Mouse (Mus musculus): ENCODE measurements at regions not wholly inside any gene's neighbourhood (a gene's known extent, or its start where the extent isn't known, plus 50 kb on each side); places are given as distances from the start of the nearest gene placed in this dataset.
A peak's percentile ranks its signal among the peaks of the same experiment; 100 is the strongest.
"Not testable (repeated sequence)": the region's sequence is repeated elsewhere in the genome, so short reads cannot be mapped to it uniquely, and the experiment has no call there.

DNA sequence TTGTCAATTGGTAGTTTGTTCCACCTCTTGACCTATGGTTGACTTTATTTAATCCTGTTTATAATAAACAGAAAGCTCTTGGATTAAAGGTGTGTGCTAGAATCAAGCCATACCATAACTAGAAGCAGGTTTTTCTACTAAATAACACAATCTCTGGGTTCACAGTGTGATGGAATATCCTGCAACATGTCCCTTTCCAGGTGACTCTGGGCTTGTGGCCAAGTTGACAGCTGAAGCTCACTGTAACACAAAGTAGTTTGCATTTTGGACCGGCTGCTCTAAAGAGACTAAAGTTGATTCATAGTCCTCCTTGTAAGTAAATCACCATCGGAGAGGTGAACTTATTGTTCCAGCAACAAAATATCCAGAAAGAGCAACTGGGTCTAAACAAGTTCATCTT is 149.3 kb upstream of the Kctd3 start:
- no peak for DNase-seq (ENCODE audit: low spot score)

DNA sequence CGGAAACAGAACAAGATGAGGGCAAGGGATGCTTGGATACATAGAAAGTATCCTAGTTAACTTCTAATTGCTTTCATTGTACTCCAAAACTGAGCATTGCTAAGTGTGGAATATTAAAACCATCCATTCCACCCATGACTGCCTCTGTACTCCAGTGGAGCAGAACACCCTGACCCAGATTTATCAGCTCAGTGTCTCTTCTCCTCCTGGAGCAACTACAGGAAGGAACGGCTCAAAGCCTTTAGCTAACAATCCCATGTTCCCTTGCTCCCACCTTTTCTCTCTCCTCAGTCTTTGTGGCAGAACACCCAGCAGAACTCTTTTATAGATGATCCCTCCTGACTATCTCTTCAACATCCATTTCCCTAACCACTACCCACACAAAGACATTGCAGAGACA is 146.7 kb upstream of the Kctd3 start:
- no peak for DNase-seq (ENCODE audit: low spot score)

DNA sequence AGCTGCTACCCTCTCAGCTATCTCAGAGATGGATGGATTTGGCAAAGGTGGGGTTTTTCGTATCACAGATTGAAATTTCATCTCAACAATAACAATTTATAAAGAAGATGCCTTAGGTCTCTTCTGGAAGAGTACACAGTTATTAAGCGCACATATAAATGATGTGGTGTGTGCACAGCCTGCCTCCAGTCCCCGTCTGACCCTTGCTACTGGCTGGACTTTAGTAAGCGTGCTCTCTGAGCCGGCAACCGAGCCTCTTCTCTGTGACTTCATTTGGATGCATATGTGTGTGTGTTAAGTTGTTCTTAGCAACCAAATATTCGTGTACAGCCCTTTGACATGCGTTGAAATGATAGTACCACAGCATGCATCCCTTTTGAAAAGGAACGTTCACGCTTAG is 145.5 kb upstream of the Kctd3 start:
- no peak for DNase-seq (ENCODE audit: low spot score)

DNA sequence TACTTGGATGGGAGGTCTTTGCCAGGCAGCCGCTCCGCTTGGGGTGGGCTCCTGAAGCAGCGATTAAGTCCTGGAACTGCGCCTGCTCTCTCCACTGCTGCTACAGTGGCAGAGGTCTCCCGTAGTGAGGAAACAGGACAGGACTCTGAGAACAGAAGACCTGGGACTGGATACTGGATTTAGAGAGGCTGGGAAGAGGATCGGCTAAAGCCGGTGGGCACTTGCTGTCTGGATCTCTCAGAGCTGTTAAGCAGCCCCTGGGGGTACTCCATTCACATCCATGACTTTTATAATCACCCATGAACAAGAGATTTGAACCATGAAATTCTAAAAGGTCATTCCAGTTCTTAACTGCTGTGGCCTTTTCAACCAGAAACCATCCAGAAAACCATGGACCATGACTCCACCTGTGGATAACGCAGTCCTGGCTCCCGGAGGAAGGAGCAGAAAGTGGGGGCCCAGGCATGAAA is 135.4 kb upstream of the Kctd3 start:
- peak; percentile 52 for DNase-seq (ENCODE audit: low spot score)

DNA sequence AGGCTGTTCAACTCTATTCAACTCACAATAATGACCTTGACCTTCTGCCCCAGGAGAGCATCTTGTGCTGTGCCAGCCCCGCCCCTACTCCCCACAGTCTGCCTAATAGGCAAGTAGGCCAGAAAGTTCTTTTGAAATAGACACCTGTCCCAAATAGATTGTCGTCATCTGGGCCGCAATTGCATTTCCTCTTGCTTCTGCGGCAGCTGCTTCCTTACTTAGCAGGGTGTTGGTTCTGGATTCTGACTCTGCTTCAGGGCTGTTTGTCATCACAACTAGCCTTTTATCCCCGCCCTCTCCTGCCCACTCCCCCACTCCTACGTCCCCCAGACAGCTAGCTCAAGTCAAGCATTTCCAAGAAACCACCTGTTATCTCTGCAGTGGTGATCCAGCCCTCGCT is 134.9 kb upstream of the Kctd3 start:
- DNase-seq (ENCODE audit: low spot score): peak; percentile 14

DNA sequence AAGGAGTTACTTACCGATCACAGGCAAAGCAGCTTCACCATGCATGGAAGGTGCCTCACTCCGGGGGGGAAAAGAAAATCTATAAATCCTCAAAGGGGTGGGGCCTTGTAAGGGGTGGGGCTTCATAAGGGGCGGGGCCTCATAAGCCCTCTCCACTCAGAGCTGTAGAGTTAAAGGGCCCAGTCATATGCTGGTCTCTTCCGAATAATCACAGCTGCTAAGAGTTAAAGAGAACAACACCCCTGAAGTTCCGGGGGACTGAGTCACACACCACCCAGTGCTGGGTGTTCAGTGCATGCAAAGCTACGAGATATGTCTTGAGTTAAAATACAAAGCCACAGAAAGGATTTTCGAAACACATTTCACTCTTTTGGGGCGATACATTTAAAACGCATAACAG is 134.1 kb upstream of the Kctd3 start:
- DNase-seq (ENCODE audit: low spot score): no peak

DNA sequence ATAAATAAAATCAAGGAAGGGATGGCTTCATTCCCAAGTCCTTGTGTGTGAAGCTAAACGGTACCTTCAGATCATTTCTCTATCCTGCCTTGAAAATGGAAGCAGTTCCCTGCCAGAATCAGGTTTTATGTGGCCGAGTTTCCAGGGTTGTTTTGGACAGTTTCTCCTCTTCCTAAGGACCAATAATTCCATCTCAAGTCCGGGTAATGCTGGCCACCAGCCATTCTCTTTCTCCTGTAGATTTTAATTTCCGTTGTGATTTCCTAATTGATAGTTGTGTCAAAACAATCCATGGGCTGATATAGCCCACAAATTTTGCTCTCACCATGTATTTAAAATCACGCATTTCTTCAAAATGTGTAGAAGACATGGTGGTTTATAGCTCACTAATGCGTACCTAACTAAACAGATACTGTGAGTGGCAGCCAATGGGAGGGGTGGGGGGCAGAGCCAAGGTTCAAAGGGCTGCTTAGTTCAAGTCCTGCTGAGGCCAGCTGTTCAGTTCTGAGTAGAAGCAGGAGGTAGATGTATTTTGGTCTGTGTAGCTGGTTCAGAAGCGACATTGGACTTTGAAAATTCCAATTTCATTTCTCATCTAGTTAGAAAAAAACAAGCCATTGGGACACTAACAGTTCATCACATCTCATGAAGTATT is 129.2 kb upstream of the Kctd3 start:
- no peak for DNase-seq (ENCODE audit: low spot score)

DNA sequence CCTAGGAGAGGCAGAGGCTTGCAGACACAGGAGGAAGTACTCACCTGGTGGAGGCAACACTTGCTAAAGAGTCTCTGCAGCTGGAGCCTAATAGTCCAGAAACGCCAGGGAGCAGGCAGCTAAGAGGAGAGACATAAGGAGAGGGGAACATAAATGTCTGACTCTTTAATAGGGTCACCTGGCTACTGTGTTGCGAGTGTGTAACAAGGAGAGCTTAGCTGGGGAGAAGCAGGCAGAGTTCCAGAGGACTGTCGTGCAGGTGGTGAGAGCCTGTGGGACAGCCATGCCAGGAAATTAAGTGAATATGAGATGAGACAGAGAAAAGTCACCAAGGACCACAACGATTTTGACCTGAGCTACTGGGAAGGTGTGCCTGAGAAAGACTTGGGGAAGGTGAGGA is 128.2 kb upstream of the Kctd3 start:
- no peak for DNase-seq (ENCODE audit: low spot score)

DNA sequence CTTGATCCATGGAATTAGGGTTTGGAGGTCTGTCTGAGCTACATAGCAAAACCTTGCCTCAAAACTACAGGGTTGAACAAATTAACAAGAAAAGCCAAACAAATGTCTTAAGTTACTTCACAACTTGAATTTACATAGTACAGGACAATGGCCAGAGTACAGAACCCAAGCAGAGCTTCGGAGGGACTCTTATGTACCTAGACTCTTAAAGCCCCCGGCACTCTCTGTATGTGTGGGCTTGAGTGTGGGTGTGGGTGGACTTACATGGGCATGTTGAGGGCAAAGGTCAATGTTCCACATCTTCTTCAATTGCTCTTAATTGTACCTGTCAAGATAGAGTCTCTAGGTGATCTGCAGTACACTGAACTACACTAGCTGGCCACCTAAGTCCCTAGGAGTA is 121.1 kb upstream of the Kctd3 start:
- no peak for DNase-seq (ENCODE audit: low spot score)

DNA sequence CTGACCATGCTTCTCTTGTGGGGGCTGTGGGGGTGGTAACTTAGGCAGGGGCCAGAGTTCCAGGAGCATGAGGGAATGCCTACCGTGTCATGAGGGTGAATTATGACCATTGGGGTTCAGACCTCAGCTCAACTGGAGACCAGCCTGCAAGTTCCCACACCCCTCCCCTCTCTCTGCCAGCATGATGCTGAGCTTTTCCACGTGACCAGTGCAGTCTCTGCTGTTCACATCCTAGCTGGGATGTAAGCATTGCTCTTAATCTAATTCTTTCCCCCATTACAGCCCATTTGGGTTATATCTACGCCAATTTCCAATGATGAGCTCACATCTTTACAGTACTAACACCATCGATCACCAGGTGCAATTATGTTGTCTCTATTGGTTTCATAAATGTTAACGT is 120.6 kb upstream of the Kctd3 start:
- DNase-seq (ENCODE audit: low spot score): peak; percentile 53

DNA sequence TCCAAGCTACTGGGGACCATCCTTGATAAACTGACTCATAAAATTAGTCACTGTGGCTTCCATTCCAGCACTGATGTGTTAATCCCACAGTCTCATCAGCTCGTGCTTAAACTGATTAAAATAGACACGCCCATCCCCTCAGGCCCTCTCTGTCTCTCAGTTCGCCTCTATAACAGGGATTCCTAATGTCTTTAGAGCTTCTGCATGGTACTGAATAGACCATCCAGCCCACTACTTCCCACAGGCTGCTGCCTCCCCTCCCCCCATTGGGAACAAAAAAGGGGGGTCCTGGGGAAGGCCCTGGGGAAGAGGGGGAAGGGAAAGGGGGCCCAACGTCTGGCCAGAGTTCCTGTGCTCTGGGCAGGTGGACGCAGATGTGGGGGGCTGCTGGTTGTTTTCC is 119.7 kb upstream of the Kctd3 start:
- DNase-seq (ENCODE audit: low spot score): peak; percentile 32

DNA sequence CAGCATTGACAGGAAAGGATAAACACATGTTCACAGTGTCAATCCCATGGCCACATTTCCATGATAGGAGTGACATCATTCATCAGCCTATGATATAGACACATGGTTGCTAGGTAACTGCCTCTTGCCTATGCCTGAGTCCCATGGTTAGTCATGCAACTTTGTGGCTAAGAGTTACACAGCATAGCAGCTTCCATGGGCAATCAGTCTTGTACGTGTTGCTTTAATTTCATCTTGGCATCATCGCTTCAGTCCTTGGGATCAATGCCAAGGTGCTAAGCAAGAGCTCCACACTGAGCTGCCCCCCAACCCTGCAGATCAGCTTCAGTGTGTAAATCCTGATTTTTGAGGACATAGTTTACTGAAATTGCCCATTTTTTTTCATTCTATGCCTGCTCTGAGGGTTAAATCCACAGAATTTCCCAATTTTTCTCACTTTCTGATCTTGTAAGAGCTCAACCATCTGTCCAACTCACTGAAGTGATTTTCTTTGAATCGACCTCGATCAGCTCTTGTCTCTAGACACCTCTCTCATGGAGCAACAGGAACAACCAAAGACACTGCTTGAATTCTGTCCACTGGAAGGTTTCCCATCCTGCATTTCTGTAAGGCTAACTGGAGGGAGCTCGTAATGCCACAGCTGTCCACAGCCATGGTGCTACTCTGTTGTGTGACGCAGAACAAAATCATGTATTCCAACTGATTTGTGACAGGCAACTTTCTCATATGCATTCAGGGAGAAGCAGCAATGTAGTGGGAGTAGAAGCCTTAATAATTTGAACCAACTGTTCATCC is 112.5 kb upstream of the Kctd3 start:
- DNase-seq (ENCODE audit: low spot score): no peak

DNA sequence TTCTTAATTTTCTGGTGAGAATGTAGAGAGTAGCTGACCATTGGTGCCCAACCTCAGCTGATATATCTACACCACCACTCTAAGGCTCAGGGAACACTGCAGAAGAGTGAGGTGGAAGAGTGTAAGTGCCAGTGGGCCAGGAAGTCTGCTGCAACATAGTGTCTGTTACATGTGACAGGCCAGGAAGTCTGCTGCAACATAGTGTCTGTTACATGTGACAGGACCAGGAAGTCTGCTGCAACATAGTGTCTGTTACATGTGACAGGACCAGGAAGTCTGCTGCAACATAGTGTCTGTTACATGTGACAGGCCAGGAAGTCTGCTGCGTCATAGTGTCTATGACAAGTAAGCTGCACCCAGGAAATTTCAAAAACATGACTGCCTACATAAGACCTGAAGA is 111.4 kb upstream of the Kctd3 start:
- not testable (repeated sequence) for DNase-seq (ENCODE audit: low spot score)

DNA sequence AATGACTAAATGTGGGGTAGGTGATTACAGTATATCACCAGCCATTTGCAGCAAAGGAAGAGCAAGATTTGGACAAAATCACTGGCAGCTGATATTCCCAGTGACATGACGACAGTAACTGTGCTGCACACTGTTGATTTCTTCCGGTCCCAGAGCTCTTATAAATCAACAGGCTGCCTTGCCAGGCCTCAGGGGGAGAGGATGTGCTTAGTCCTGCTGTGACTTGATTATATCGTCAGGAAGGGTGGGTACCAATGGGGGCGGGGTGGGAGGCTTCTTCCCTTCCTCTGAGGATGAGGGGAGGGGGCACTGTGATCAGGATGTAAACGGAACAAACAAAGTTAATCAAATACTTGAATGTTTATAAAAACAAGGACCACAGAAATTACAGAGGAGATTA is 110.9 kb upstream of the Kctd3 start:
- DNase-seq (ENCODE audit: low spot score): no peak

DNA sequence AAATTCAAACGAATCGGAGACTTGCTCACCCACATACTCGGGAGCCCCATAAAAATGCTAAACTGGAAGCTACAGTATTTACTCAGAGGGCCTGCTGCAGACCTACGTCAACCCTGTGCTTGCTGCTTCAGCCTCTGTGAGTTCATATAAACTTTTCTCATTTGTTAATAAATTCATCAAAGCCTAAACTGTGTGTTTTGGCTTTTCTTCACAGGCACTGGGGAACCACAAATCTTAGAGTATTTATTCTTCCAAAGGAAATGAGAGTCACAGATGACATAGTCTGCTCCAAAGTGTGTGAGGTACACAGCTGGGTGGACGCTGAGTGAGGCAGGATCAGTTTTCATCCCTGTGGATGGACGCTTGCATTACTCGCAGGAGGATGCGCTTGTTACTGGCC is 108.3 kb upstream of the Kctd3 start:
- DNase-seq (ENCODE audit: low spot score): no peak

DNA sequence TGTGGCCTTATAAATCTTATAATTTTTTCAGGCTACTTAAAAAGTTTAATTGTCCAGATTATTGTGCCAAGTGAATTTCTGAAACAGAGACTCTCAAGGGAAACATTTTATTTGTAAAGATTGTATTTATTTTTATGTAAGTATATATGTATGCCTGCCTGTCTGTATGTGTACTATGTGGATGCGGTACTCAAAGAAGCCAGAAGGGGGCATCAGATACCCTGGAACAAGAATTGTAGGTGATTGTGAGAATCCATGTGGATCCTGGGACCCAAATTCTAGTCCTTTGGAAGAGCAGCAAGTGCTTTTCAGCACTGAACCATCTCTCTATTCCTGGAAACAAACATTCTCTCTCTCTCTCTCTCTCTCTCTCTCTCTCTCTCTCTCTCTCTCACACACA is 107.6 kb upstream of the Kctd3 start:
- no peak for DNase-seq (ENCODE audit: low spot score)

DNA sequence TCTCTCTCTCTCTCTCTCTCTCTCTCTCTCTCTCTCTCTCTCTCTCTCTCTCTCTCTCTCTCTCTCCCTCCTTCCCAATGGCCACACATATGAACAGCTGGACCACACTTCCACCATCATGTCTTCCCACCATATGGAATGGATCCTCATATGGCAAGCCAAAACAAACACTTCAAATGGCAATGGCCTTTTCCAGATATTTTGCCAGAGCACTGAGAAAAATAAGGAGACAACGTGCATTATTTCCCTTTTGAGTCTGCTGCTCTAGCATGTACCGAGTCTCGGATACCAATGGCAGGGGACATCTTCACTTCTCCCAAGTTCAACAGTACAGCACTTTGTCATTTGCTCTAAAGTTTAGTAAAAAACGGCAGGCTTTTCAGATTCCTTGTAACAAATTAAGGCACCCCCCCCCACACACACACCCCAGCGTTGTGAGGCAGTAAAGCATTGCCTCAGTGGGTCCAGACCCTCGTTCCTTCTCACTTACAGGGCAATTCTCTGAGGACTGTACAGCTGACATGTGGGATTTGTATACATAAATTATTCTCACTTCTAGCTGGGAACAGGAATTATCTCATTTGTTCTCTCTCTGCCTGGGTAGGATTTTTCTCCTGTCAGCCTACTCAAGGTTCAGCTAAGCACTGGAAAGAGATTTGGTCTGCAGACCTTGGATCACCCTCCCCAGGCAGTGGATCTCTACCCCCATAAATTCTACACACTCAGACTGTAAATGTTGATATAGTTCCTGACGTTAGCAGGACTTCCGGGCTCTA is 100.8 kb upstream of the Kctd3 start:
- DNase-seq (ENCODE audit: low spot score): no peak

DNA sequence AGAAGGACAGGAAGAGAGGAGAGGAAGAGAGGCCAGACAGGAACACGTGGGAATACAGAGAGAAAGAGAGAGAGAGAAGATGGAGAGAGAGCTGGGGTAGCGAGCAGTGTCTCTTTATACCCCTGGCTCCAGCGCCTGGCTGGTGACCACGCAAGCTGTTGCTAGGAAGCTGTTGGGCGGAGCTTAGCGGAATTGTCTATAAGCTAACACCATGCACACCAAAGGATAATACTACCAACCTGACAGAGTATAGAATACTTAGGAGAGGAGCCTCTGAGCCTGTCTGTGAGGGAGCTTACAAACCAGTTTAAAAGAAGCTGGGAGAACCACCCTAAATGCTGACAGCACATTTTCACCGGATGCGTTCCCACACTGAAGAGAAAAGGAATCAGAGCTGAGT is 100.2 kb upstream of the Kctd3 start:
- peak; percentile 28 for DNase-seq (ENCODE audit: low spot score)

DNA sequence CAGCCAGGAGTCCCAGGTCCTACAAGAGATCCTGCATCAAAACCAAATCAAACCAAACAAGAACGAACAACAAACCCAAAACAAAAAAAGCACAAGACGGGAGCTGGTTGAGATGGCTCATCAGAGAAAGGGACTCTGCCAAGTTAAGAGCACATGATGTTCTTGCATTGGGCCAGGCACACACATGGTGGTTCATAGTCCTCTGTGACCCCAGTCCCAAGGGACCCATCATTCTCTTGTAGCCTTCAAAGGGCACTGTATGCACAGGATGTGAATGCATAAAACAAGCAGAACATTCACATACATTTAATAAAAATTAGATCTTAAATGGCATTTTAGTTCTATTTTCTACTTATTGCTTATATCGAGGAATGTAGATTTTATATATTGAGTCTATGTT is 99.5 kb upstream of the Kctd3 start:
- DNase-seq (ENCODE audit: low spot score): peak; percentile 39

DNA sequence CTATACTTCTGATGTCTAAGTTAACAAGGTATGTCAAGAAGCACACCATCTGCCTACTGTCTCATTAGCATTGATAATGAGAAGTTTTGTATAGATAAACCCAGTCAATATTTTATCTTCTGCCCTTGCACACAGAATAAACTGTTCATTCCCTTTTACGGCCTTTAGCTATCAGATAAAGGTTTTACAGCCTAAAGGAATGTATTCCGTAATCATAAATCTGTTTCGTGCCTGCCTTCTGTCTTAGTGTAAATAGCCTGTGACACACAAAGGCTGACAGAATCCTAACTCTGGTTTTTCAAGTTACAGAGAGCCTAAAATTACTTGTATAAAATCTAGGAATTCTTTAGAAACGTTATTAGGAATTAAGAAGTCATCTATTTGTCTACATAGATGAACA is 97.6 kb upstream of the Kctd3 start:
- no peak for DNase-seq (ENCODE audit: low spot score)

DNA sequence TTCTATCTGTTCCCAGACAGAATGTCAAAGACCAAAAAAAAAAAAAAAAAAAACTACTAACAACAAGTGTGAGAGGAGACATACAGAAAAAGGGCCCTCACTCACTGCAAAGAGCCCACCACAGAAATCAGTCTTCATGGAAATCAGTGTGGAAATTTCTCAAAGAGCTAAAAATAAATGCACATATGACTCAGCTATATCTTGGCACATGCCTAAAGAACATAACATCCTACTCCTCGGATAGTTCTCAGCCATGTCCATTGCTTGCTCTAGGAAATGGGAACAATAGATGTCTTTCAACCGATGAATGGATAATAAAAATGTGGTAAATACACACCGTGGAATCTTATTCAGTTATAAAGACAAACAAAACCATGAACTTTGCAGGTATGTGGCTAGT is 95.1 kb upstream of the Kctd3 start:
- DNase-seq (ENCODE audit: low spot score): no peak

DNA sequence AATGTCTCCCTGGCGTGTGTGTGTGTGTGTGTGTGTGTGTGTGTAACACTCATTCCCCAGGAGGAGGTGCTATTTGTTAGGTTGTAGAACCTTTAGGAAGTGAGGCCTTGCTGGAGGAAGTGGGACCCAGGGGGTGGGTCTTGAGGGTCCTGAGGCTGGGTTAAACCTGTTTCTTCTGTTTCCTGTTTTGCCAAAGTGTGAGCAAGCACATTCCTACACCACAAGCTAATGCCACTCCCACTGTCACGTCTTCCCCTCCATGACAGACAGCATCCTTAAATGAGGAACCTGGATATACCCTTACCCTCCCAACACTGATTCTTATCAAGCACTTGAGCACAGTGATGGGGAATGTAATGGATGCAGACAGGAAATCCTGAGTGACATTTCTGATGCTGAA is 91.5 kb upstream of the Kctd3 start:
- no peak for DNase-seq (ENCODE audit: low spot score)

DNA sequence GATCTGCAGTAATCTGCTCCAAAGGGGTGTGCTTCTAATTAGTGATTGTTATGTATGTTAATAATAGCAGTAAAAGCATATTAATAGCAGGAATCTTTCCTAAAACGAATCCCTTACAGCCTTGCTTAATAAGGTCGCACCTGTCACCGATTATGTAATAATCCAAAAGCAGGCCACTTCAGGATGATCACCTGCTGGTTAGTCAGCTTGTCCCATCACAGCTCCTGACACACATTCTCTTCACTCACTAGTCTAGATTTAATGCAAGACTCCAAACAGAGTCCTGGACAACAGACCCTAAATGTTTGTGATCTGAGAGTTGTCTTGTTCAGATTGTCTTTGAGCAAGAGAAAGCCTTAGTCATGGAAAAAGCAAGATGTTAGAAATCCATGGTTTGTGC is 85.2 kb upstream of the Kctd3 start:
- DNase-seq (ENCODE audit: low spot score): no peak

All from embryo, embryonic 10 days (tissue).